Mouse (Mus musculus): ENCODE results near the gene Gpr157.
A peak's percentile ranks its signal among the peaks of the same experiment; 100 is the strongest.
"Not testable (repeated sequence)": the region's sequence is repeated elsewhere in the genome, so short reads cannot be mapped to it uniquely, and the experiment has no call there.

Gene Gpr157

GRCm38 (mm10) chr4:150087161-150087889 lies at the start of gene Gpr157:
Gene Gpr157 (plus strand): TSS chr4:150087365.
- peak; percentile 94 to 96 for DNase-seq

GRCm38 (mm10) chr4:150038533-150038932 lies 48.6 kb upstream of the Gpr157 start:
- no peak for DNase-seq

- no peak for DNase-seq
These were observed 47.1 kb upstream of the Gpr157 start for GRCm38 (mm10) chr4:150040003-150040581.

GRCm38 (mm10) chr4:150040856-150041255 lies 46.3 kb upstream of the Gpr157 start:
- DNase-seq: not testable (repeated sequence)

DNA sequence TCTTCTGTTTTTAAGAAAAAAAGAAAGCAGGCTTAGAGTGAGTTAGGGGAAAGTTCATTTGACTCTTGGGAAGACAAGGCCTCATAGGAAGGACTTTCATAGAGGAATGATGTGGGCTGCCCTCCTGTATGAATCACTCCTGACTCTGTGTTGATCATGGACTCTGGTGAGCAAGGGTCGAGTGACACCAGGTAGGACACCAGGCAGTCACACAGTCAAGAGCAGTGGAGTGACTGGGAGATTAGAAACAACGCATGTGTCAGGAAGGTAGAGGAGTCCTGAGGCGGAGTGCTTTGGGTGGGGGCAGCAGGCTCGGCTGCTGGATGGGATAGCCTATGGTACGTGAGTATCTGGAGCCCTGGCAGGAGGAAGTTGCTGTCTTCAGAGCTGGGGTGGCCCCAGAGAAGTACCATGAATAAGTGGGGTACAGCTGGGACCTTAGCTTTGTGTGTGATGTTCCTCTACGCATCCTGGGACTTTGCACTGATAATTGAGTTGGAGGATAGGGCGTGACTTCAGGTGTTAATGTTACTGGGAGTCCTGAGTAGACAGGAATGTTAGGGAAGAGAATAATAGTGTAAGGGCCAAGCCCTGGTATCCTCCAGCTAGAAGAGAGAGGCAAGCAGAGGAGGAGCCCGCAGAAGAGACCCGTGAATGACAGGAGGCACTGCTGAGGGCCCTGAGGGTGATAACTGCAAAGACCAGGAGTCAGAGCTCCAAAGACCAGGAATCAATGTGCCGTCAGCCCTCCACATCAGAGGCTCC lies 45.6 kb upstream of the Gpr157 start:
- no peak for DNase-seq

- DNase-seq: no peak
These were observed 43.6 kb upstream of the Gpr157 start for GRCm38 (mm10) chr4:150043591-150043990.

- DNase-seq: peak; percentile 24 to 29
These were observed 39.1 kb upstream of the Gpr157 start for GRCm38 (mm10) chr4:150048038-150048437.

DNA sequence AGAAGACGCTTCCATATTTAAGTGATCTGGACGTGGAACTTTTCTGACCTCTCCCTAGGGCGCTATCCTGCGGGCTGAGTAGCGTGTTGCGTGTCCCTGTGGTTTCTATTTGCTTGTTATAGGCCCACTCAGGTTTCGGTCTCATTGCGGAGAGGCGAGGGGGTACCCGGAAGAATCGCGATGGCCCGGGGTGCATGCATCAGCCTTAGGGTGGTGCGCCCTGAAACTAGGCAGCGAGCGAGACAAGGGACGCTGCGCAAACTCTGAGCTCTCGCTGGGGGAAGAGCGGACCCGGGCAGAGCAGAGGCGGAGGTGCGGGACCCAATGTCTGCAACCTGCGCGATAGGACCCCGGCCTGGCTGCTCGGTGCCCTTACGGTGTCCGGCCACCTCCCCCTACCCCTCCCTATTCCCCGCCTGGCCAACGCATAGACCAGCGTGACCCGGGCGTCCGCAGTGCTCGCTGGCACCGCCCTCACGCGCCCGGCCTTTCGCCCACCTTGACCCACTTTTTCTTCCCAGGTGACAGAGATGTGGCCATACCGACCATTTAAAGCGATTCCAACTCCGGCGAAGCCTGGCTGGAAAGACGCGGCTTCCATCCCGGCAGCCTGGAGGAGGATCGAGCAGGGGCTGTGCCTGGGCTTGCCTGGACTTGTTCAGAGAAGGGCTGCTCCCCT lies 38.5 kb upstream of the Gpr157 start:
- DNase-seq: peak; percentile 24 to 33

GRCm38 (mm10) chr4:150049157-150049513 lies 38.0 kb upstream of the Gpr157 start:
- no peak for DNase-seq

DNA sequence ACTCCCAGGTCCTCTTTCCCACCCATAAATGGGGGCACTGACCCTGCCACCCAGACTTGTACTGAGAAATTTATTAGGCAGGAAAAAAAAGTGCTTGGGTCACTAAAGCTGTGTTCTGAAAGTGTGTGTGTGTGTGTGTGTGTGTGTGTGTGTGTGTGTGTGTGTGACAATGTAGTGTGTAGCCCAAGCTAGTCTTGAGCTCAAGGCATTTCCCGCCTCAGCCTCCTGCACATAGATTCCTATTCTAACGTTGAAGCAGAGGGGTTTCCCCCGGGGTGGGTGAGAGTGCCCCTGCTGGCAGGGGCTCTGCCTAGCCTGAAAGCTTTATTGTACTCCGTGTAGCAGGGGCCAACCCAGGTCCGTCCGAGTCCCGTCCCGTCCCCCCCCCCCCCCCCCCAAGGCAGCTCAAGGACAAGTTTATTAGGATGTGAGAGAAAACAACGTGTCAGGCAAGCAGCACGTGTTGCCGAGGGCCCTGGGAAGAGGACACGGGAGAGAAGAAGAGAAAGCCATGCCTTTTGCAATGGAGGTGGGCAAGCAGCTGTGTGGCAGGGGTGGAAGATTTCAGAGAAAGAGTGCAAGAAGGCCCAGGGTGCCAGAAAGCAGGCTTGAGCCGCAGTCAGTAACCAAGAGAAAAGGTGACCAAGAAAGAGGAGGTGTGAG lies 37.5 kb upstream of the Gpr157 start:
- no peak for DNase-seq

- no peak for DNase-seq
These were observed 35.7 kb upstream of the Gpr157 start for GRCm38 (mm10) chr4:150051514-150051913.

DNA sequence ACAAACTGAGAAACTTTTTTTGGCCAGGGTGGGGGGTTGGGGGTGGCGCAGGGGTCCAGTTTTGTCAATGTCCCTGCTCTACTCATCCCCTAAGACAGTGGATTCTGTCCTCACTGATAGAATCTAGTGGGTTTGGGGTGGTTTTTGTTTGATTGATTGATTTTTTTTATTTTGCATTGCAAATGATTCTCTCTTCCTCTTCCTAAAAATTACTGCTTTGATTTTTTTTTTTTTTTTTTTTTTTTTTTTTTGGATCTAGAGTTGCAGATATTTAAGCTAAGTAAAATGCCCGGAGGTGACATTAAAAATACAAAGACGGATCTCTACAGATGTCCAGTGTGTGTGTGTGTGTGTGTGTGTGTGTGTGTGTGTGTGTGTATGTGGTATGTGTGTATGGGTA lies 34.8 kb upstream of the Gpr157 start:
- DNase-seq: no peak

- DNase-seq: no peak
These were observed 31.0 kb upstream of the Gpr157 start for GRCm38 (mm10) chr4:150056171-150056570.

DNA sequence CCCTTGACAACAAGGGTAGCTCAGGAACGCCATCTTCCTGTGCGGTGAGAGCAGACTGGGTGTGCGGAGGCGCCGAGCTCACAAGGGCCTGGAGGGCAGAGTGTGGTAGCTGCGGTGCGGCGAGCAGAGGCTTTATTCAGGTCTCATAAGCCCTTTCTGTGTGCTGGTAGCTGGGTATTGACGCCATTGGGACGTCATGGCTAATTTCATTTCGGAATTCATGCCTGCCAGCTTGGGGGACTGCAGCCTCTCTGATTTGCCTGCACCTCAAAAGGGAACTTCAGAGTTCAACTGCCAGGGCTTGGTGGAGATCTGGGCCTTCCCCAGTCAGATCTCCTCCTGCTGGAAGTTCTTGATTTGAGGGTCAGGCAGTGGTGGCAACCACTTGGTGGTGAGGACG lies 29.4 kb upstream of the Gpr157 start:
- DNase-seq: no peak

DNA sequence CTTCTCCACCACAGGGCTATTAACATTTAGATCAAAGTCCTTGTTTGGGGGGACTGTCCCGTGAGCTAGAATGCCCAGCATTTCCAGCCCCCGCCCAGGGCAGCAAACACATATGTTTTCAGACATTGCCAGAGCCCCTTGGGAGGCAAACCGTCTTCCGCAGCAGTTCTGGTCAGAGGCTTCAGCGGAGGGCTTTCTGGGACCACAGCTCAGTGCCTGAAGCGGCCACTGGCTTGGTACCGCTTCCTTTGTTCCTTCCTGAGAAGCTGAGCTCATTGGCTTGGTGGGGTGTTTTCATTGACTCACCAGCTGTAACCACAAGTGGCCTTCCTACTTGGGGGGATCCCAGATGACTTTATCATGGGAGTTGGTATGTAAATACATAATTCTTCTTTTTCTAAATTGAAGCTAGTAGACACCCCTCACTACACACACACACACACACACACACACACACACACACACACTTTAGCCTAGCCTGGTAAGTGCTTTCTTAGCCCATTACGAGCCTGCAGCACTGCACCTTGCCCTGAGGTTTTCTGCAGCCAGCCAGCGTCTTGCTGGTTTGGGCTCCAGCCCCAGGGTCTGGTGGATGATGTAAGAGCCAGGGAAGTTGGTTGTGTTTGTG lies 27.2 kb upstream of the Gpr157 start:
- peak; percentile 57 to 62 for DNase-seq

DNA sequence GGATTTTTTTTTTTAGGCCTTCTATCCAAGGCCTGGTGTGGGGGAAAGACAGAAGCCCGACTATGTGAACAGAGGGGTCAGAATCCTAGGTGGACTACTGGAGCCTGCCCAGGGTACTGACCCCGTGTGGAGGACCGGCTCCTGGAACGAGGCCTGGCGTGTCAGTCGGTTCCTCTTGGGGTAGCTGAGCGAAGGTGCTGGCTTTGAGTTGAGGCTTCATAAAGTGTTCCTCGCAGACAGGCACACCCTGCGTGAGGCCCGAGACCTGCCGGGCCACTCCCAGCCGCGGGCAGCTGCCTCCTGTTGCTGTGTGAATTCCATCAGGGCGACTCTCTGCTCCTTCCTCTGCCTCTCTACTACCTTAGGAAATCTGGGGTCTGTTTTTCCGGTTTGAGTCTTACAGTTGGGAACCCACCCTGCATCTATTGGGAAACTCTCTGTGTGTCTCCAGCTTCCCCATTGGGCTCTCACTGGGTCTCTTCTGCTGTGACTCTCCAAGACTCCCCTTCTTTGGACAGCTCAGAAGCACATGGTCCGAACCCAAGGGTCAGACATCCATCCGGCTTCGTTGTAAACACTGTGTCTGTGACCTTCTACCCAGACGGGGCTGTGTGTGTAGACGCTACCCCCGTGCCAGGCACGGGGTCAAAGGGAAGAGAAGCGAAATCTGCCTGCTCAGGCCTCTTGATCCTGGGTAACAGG lies 26.5 kb upstream of the Gpr157 start:
- peak in 1 of 2 experiments; percentile 23 for DNase-seq

DNA sequence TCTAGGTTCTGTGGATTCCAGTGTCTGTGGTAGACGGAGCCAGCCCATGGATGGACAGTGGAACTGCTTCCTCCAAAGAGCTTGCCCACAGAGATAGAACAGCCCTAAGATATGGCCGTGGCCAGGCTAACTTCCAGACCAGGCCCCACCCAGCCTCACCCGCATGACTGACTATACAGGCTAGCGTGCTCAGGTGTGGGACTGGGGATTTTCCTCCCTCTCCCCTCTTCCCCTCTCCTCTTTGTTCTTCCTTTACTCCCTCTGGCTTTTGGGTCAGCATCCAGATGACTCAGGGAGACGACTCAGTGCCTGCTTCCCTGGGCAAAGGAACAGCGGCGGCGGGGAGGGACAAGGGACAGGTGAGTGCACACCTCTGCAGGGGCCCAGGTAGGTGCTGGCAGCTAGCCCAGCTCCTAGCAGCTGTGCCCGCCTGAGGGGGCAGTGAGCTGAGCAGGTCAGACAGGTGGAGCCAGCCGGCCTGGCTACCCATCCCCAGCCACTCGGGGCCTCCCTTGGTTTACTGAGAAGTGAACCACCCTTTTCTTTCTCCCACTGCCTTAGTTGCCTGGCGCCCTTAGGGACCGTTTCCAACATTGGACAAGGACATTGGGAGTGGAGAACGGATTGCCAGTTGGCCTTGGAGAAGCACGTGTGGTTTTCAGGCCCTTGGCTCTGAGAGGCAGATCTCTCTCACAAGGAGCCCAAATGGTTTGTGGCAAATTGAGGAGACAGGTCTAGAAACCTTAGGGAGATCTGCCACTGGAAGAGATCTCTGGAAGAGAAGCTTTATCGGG lies 25.5 kb upstream of the Gpr157 start:
- no peak for DNase-seq

DNA sequence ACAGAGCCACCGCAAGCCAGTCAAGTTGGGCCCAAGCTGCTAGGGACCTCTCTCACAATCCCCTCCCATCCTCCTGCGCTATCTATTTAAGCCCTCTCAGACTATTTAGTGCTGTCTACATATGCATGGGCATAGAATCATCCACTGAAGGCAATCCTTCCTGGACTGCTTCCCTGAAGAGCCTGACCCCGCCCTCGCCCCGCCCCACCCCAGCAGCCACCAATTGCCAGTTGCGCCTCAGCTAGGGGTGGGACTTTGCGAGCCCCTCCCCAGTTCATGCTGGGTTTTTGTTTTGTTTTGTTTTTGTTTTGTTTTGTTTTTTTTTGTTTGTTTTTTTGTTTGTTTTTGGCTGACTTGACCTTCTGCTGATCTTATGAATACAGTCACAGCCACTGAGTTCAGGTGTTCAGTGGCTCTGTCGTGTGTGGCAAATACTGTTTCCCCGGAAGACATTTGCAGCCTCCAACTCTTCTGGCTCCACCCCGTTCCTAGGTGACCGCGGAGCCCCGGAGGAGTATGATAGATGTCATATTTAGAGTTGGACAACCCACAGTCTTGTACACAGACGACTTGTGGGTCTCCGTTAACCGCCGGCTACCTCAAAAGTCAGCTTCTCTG lies 20.4 kb upstream of the Gpr157 start:
- DNase-seq: no peak

- DNase-seq: no peak
These were observed 18.9 kb upstream of the Gpr157 start for GRCm38 (mm10) chr4:150068216-150068615.

GRCm38 (mm10) chr4:150070136-150070535 lies 17.0 kb upstream of the Gpr157 start:
- no peak for DNase-seq
